Mouse (Mus musculus) embryo, embryonic 10 days (tissue): ENCODE results near the gene Gpr142.
A peak's percentile ranks its signal among the peaks of the same experiment; 100 is the strongest.

ENCODE experiments used
- DNase-seq: peaks from one replicate; pipeline ENCODE4 v3.0.0-alpha.2; 2015; ENCODE audit warnings: low spot score

Gpr142 gene

GRCm38 (mm10) chr11:114801906-114802305 lies 3.2 kb downstream of the Gpr142 start:
- no peak for DNase-seq

DNA sequence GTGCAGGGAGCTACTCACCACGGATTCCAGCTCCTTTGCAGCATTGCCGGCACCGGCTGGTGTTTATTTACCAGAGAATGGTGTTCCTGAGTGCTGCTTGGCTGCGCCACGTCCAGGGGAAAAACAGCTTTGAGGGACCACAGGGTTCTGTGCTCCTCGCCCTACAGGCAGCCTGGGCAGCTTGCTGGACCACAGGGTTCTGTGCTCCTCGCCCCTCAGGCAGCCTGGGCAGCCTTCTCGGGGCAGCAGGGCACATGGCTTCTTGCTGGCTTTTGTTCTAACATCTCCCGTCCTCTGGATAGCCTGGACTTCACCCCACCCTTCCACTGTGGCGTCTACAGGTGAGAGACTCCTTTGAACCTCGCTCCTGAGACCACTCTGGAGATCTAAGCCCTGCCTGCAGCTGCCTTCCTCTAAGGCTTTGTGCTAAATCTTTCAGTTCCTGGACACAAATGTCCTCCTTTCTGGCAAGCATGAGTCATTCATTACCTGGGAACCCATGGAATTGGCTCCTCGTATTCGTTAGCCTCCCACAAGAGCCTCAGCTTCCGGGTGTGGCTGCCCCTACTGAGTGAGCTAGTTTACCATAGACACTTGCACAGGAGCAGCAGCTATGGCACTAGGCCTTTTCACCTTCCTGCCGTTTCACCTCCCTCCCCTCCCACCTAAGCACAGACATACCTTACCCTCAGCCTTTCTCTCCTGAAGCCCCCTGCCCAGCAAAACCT lies 4.0 kb downstream of the Gpr142 start:
- DNase-seq = no peak

DNA sequence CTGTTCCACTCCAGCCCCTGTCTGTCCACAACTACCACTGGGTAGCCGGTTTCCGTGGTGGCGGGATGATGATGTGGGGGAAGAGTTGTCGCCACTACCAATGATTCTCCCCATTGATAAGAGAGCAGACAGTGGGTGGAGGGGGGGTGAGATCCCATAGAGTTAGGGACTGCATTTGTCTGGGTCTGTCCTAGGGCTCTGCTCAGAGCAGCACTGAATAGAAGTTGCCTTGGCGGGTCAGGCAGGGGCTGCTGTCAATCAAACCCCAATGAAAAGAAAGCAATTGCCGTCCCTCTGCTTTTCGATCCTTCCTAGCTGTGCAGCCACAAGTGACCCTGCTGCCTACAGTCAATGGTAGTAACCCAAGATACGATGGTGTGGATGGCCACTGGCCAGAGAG lies 5.3 kb downstream of the Gpr142 start:
- DNase-seq = no peak

- DNase-seq = no peak
These were observed 8.3 kb downstream of the Gpr142 start for GRCm38 (mm10) chr11:114807025-114807424.

- no peak for DNase-seq
These were observed 9.1 kb downstream of the Gpr142 start for GRCm38 (mm10) chr11:114807686-114808427.

DNA sequence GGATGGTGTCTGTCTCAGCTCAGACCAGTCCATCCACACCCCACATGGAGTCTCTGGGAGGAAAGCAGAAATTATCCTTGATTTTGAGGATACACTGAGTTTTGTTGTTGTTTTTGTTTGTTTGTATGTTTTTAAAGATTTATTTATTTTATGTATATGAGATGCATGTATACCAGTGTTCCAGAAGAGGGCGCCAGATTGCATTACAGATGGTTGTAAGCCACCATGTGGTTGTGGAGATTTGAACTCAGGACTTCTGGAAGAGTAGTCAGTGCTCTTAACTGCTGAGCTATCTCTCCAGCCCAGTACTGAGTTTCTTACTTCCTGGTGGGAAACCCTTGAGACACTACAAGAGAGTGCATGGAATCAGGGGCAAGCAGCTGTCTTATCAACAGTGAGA lies 10.6 kb downstream of the Gpr142 start:
- no peak for DNase-seq

GRCm38 (mm10) chr11:114810344-114810743 lies 11.6 kb downstream of the Gpr142 start:
- DNase-seq = peak; percentile 61

GRCm38 (mm10) chr11:114812731-114813240 lies 14.1 kb downstream of the Gpr142 start:
- peak; percentile 88 for DNase-seq

DNA sequence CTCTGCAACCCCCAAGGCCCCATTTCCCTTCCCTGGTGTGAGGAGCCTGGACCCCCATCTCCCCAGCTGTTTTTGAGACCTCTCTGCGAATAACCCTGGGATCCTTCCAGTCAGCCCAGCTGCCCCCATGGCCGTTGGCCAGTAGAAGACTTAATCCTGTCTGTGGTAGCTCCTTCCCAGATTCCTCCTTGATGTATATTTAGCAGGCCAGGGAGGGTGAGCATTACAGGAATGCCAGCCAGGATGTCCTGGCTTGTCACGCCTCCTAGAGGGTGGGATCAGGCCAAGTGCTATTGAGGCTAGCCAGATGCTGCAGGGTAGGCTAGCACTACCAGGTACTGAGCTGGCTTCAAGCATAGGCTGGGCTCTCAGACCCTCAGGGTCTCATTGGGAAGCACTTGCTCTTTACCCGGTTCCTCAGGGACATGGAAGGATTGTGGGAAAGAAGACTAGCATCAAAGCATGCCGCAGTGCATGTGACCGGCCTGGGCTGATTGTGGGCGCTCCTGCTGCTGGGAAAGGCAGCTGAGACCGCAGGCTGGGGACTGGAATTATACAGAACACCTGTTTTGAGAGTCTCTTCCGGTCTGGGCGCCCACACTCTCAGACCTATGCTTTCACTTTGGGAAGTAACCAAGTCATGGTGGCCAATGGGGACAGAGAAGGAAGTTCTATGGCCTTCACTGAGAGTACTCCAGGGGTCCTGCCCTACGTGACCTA lies 16.3 kb downstream of the Gpr142 start:
- DNase-seq = no peak

DNA sequence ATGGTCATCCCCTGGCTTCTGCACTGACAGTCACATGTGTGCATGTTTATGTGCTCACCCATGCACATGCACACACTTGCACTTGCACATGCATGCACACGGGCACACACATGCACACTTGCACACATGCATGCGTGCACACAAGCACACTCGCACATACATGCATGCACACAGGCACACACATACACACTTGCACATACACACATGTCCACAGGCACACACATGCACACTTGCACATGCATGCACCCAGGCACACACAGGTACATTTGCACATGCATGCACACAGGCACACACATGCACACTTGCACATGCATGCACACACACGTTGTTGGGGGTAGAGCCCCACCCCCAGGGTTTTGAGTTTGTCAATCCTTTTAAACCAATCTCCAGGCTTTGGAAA lies 18.2 kb downstream of the Gpr142 start:
- no peak for DNase-seq

DNA sequence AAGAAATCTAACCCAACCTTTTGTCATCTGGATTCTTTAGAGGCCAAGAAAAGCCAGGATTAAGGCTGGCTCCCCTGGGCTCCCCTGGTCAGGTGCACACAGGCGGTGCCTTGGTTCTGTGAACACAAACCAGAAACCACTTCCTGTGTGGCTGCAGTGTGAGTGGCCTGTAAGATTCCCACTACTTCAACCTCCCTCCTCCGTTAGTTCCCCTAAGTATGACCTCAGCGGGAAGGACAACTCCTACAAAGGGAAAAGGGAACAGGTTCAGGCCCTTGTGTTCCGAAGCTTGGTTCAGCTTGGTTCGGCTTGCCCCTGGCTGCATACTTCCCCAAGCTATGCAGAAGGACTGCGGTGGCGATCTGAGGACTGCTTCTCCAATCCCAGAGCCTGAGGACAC lies 19.5 kb downstream of the Gpr142 start:
- DNase-seq = no peak

GRCm38 (mm10) chr11:114819110-114819509 lies 20.4 kb downstream of the Gpr142 start:
- no peak for DNase-seq

DNA sequence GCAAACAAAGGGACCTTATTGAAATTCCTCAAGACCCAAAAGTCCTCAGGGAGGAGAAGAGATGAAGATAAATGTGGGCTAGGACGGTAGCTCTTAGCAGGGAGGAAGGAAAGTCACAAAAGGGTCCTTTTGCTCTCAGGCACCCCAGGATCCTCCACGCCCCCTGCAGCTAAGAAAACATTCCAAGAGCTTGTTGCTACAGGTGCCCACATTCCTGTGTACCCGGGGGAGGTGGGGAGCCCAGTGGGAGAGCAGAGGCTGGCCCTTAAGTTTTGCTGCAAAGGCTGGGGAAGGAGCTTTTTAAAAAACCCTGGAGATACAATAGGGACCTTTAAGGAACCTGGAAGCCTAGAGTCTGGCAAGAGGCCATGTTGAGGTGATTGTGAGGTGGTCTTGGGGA lies 21.7 kb downstream of the Gpr142 start:
- DNase-seq = no peak

GRCm38 (mm10) chr11:114821325-114821724 lies 22.6 kb downstream of the Gpr142 start:
- no peak for DNase-seq

DNA sequence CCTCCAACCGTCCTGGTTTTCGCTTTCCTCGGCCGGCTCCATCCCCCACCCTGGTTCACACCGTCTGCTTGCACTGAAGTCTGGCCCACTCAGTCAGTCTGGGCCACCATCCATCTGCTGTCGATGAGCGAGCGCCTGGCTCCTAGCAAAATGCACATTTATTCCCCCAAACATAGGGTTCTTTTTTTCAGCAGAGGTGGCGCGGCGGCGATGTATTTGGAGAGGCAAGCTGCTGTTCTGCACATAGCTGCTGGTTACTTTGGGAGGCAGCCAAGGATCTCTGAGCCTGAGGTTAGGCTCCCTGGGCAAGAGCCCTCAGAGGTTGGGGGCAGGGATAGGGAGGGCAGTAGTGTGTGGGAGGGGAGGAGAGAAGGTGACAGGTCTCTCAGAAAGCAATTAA lies 24.0 kb downstream of the Gpr142 start:
- DNase-seq = no peak

GRCm38 (mm10) chr11:114823199-114823725 lies 24.5 kb downstream of the Gpr142 start:
- DNase-seq = peak; percentile 71

DNA sequence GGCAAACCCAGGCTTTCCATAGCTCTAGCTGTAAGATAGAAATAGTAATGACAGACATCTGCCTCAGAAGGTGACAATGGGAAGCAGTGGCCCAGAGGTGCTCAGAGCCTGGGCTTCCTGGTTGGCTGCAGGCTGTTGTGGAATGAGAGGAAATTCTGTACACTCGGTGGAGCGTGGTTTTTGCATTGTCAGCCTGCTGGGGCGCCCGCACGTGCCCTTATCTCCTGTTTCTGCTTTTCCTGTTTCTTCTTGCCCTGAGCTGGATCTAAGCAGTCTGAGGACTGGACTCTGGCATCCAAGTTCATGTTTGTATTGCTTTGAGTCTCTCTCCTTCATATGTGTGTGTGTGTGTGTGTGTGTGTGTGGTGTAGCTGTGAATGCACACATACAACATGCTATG lies 28.0 kb downstream of the Gpr142 start:
- no peak for DNase-seq

- DNase-seq = peak; percentile 85
These were observed 31.0 kb downstream of the Gpr142 start for GRCm38 (mm10) chr11:114829499-114830432.

DNA sequence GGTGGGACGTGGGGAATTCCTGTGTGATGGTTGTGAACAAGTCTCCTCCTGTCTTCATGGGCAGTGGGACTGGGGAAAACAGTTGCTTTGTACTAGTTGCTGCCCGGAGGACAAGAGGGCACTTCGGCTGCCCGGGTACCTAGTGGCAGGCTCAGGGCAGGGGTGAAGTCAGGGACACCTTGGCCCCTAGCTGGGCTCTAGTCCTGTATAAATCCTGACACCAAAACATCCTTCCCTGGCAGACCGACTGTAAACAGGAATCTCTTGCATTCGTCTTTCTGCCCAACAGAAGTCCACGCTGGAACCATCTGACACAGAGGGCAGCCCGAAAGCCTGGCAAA lies 31.7 kb downstream of the Gpr142 start:
- no peak for DNase-seq

GRCm38 (mm10) chr11:114833166-114833565 lies 34.4 kb downstream of the Gpr142 start:
- no peak for DNase-seq

DNA sequence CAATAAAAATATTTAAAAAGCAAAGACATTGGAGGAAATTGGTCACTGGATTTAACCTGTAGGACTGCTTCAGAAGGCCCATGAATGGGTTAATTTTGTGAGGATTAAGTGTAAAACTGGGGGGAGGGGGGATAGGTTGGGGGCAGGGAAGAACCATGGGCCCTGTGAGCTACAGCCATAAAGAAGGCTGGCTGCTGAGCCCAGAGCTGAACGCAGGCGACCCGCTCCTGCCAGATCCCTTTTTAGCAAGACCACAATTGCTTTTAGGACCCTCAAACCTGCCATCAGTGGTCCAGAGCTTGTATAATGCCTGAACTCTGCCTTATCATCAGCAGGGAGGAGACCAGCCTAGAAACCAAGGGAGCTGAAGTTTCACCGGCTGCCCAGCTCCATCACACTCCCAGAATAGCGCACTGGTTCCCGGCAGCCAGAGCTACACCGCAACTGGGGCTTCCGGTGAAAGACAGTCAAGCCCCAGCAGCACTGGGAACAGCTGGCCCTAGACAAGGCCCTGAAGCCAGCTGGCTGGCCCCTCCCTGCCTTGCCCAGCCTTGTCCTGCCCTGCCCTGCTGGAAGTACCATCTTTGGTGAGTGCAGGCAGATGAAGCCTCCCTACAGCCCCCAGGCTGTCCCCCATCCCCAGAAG lies 45.2 kb downstream of the Gpr142 start:
- peak; percentile 56 for DNase-seq
